Mouse (Mus musculus) adrenal gland, postnatal 14 days (tissue): ENCODE data around the gene Rag2. TPM values are rescaled to one million over a fixed set of nuclear protein-coding genes. Genes with fewer than 3 reads are reported as not detected.

Experiments used
- DNase-seq: peaks from one replicate; pipeline ENCODE4 v3.0.0; 2021; ENCODE audit warnings: mixed read lengths
- total RNA-seq: library from RNA; stranded (reverse); gene quantifications from 2 replicates; pipeline ENCODE4 v1.2.3, GENCODE M21; 2021

Gene Rag2
- total RNA-seq, 1 experiment from 2014 or later: 0.48 TPM

DNA sequence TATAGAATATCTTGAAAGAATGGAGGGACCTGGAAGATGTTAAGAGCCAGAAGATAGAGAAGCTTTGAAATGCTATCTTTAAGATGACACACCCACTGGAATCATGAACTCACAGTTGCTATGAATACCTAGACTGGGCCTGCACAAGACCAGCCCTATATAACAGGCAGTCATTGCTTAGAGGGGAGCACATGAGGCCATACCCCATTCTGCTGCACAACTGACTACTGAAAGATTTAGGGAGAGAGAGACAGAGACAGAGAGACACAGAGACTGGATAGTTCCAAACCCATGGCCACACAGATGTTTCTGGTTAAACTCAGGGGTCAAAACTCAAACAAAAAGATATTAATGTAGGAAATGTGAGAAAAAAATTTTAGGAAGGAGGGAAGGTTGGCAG, 2.7 kb downstream of the Rag2 start:
- DNase-seq: no peak

DNA sequence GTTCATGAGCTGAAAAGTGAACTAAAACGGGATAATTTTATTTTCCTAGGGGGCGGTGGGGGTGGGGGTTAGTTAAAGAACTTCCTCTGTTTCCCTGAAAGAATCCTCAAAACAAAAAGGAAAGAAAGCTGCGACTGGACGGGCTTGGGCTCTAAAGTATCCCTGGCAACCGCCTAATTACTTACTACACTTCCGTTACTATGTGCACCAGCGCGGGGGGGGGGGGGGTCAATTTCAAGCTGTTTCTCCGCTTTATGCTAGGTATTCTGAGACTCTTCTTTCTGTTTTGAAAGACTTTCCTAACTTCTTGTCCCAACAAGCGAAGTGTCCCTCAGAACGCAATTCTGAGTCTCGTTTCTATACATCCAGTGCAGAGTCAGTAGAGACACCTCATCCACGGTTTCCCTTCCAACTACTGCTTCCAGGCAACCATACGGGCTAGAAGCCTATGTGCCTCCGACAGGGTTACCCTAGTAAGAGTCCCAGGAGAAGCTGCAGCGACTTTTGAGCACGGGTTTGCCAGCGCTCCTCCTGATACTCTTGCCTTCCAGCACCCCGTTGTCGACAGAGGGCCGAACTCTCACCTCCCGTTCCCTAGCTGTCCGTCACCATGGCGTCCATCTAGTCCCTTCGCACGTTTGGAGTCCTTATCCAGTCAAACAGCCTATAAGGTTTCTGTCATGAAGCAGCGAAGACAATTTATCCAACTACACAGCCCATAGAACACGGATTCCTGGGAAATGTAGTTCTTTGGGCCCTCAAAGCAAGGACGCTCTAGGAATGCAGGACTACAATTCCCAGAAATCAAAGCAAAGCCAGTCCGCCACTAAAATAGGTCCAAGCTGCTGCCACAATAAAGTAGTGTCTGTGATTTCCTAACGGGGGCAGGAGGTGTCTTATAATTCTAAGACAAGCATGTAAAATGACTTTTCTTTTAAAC, 4.0 kb downstream of the Rag2 start:
- peak; percentile 80 for DNase-seq

GRCm38 (mm10) chr2:101638979-101639839, 14.7 kb downstream of the Rag2 start:
- DNase-seq: no peak

DNA sequence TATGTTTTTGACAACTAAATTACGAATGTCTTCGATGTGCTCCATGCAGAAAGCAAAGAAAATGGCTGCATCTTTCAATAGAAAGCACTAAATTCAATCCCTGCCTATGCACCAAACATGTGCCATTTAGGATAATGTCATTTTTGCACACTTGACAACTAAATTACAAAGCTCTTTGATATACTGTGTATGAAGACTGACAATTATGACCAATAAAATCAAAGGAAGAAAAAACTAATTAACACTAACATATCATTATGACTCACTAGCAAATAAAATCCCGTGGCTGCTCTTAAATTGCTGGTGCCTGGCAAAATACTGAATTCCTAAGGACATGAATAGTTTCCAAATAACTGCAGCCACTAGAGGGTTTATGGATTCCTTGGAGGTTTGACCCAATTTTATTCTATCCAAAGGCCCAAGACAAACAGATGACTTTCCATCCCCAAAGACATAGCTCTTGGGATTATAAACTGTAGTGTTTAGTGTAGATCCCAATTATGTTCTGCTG, 15.4 kb downstream of the Rag2 start:
- DNase-seq: no peak

DNA sequence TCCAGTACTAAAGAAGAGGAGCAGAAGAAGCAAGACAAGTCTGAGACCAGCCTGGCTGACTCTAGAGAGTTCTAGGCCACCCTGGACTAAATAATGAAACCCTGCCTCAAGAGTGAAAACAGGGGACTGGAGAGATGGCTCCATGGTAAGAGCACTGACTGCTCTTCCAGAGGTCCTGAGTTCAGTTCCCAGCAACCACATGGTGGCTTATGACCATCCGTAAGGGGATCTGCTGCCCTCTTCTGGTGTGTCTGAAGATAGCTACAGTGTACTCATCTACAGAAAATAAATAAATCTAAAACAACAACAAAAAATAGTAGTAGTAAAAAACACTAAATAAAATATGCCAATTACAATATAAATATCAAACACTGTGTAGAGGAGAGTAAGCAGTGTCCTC, 21.3 kb downstream of the Rag2 start:
- DNase-seq: no peak

- no peak for DNase-seq
Measured at GRCm38 (mm10) chr2:101648361-101648760, 23.8 kb downstream of the Rag2 start.

- DNase-seq: no peak
Measured at GRCm38 (mm10) chr2:101649114-101649671, 24.7 kb downstream of the Rag2 start, which contains the start of the genes Rag1 and B230118H07Rik. Rag1 (minus strand) TSS chr2:101649501. B230118H07Rik (minus strand) TSS chr2:101649532.

- DNase-seq: no peak
Measured at GRCm38 (mm10) chr2:101650446-101650845, 25.9 kb downstream of the Rag2 start.

DNA sequence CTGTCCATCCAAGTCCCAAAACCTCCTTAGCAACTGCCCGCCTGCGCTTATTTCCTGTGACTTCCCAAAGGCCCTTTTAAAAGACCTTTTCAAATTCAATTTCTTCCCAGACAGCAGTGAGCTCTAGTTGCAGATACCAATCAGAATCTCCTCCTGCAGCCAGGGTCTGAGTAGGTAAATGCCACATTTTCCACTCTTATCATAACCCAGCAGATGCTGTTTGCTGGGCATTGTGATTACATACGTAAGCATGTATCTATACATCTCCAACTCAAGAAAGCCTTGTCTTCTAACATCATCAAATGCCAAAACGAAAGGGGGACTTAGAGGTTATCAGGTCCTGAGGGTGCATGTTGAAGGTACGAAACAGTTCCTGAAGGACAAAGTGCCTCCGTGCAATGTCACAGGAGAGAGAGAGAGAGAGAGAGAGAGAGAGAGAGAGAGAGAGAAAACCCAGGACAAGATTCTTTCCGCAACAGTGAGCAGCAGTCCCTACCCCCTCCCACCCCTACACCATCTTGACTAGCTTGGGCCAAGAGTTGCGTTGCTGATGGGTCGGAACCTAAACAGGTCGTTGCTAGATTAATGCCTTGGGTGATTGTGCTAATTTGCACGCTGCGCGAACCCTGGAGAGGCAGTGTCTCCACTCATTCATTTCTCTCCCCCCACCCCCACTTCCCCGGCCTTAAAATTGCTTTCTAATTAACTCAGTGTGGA, 27.8 kb downstream of the Rag2 start:
- no peak for DNase-seq

DNA sequence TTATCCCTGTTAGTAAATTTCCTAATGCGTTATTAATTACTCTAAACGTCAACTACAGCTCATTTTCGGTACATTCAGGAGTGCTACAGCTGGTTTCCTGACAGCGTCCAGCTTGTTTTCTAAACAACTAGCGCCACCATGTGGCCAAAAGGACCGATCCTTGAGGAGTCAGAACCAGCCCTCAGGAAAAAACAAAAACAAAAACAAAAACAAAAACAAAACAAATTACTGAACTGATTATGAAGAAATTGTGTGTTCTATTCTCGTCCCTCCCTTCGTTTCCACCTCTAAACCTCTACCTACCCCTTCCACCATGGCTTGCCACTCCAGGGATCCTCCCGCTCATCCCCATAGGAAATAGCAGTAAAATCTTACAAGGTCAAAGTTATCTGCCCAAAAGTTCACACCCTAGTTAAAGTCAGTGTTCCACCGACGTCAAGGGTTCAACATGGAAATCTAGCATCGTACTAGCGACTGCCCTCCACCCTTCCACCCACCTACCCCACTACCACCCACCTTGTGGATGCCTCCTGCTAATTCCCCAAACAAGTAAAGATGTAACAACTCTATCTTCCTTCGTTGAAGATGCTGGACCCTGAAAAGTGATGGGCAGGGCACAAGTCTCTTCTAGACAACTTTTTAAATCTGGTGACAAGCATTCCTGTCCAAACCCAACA, 28.5 kb downstream of the Rag2 start:
- peak; percentile 82 for DNase-seq

DNA sequence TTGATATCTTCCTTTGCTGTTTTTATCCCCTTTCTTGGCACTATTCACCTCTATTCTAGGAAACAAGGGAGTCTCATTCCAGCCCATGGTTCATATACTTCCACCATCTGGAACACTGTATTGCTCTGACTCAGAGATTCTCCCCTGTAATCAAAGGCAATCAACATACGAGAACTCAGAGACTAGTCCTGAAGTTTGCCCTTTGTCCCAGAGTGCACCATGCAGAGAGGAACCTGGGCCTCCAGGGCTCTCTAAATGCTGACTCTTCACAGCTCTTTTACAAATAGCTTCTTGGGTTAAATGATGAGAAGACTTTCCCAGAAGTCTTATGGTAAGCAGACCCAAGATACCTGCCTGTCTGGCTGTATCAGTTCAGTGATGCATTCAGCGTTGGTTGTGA, 36.0 kb downstream of the Rag2 start:
- no peak for DNase-seq

GRCm38 (mm10) chr2:101665058-101665702, 40.7 kb downstream of the Rag2 start:
- peak; percentile 84 for DNase-seq

DNA sequence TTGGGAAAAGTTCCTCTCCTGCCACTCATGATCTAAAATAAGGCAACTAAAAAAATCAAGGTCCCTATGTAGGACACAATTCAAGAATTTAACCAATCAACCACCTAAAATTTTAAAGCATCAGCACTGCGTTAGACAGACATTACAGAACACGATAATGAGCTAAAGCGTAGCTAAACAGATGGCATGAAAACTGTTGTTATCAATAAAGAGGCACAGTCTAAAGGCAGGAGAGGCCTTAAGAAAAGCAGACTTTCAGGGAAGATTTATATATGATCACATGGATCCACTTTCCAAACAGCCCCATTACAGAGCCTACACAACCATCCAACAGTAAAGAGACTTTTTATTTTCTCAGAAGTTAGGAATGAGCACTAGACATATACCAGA, 41.2 kb downstream of the Rag2 start:
- no peak for DNase-seq

DNA sequence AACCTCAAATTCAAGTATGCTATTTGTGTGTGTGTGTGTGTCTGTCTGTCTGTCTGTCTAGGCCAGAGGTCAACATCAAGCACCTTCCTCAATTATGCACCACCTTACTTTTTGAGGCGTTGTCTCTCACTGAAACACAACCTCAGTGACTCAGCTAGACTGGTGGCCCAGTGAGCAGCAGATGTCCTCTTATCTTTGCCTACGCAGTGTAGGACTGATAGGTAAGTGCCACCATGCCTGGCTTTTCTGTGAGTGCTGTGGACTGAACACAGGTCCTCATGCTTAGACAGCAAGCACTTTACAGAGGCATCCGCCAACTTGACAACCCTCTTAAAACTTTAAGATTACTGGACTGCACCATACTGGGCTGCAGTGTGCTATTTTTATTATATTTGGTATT, 44.2 kb downstream of the Rag2 start:
- no peak for DNase-seq

DNA sequence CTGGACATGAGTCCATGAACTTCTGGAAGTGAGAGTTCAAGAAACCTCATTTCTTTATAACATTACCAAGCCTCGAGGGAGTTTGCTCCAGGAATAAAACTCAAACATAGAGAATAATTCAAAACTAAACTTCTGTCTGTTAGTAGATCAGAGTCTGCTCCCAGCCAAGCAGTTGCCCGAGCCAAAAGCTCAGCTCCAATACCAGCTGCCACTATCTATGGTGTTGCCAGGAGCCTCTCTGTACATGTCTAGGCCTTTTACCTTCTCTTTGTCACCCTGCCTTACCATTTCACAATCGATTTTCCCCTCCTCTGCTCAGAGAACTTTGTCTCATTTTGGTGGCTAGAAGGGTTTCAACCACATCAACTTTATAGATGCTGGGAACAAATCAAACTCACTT, 49.0 kb downstream of the Rag2 start:
- DNase-seq: no peak

DNA sequence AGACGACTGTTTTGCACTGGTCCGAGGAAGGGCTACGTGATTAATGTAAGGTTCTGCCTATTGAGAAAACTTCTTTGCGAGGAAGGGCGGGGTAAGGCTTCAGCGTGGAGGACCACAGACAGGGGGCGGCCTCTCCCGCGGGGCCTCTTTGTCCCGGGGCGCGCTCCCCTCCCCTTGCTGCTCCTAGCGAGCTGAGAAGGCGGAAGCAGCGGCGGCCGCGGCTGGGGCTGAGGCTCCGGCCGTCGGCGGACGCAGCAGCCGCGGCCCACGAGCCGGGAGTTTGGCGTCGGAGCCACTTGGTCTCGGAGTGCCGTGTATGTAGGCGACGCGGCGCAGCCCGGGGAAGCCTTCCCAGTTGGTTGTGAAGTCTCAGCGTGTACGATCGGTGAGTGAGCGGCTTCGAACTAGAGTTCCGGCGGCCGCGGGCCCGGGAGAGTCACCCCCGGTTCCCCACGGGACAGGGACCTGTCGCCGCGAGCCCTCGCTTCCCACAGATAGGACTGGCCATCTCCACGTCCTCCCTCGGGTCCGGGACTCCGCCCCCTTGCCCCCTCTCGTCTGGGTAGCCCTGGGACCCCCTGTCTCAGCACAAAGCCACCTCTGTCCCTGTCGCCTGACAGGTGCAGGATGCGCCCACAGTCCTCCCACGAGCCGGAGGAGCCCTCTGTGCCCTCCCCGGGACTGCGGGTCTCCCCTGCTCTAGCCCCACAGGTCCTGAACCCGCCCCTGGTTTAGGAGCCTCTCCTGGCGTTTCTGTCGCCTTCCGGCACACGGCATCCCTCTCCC, 53.9 kb downstream of the Rag2 start, which contains the start of gene Traf6:
Traf6 (plus strand) TSS at position 194 of the 786 bp plus-strand sequence.
- DNase-seq: peak; percentile 96

DNA sequence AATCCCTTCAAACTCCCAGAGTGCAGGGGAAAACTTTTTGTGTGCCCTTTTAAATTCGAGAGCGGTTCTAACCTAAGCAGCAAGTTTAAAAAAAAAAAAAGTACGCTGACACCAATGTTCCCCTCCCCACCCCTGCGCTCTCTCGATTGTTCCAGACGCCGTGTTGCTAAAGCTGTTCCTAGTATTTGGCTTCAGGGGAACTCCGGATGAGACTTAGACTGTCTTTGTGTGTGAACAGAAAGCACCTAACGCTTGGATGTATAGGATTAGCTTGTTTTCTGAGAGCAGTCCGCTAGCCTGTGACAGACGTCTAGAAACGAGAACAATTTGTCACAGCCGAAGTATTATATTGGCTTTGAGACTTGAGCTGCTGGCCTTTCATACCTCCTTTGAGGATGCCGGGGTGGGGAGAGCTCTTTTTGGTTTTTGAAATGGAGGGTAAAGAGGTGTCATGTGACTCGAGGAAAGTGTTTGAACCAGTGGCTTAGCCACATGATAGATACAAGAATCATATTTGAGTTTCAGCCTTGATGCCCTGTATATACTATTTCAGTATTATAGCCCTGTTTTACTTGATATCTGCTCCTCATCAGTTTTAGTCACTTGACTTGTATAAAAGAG, 54.8 kb downstream of the Rag2 start:
- DNase-seq: no peak
